Mouse (Mus musculus) E14TG2a.4 (cell line): Measurements from ENCODE around the gene Nfu1.
A peak's percentile ranks its signal among the peaks of the same experiment; 100 is the strongest.

Experiments used
- H3K27me3 ChIP-seq: 2 replicates; pipeline ENCODE4 v1.6.1; 2014; ENCODE audit warnings: low read length, control low read depth; ENCODE audit not compliant: insufficient read depth
- H3K36me3 ChIP-seq: 2 replicates; pipeline ENCODE4 v1.6.1; 2014; ENCODE audit warnings: low read length, control low read depth; ENCODE audit not compliant: insufficient read depth
- H3K4me1 ChIP-seq: replicated peaks from 2 replicates; pipeline ENCODE4 v1.6.1; 2014; ENCODE audit warnings: low read depth, low read length, control low read depth
- H3K4me3 ChIP-seq: replicated peaks from 2 replicates; pipeline ENCODE4 v1.5.1; 2014; ENCODE audit warnings: mild to moderate bottlenecking, low read length
- H3K9me3 ChIP-seq: 2 replicates; pipeline ENCODE4 v1.6.1; 2014; ENCODE audit warnings: low read length, control low read depth
- CTCF ChIP-seq: conservative IDR thresholded peaks from 2 replicates; pipeline ENCODE4 v1.5.1; 2014; ENCODE audit warnings: low read length
- NANOG ChIP-seq: IDR thresholded peaks from 2 replicates; pipeline ENCODE4 v1.6.1; 2014; ENCODE audit warnings: borderline replicate concordance, low read length, mixed read lengths
- POU5F1 ChIP-seq: IDR thresholded peaks from 2 replicates; pipeline ENCODE4 v1.6.1; 2014; ENCODE audit warnings: low read length, borderline replicate concordance

Gene Nfu1

GRCm38 (mm10) chr6:87008887-87009286 lies at the start of gene Nfu1:
Gene Nfu1 (plus strand): TSS chr6:87009236.
- no peaks in the 10 kb centered on the region for H3K9me3 ChIP-seq
- peaks cover 24% of the 10 kb centered on the region for H3K36me3 ChIP-seq
- H3K4me1 ChIP-seq: peaks cover 51% of the 10 kb centered on the region
- H3K4me3 ChIP-seq: peak within 1 kb of the TSS; percentile 99
- TF ChIP-seq POU5F1 (no peak), CTCF (no peak)
- no peaks in the 10 kb centered on the region for H3K27me3 ChIP-seq

- Histone ChIP-seq H3K4me3 (no peak overlapping the region), H3K9me3 (no peaks in the 10 kb centered on the region), H3K4me1 (peaks cover 5% of the 10 kb centered on the region; the same call in 1 of the 2 replicates), H3K27me3 (no peaks in the 10 kb centered on the region), H3K36me3 (peaks cover 84% of the 10 kb centered on the region)
- TF ChIP-seq NANOG: no peak
- no peak for TF ChIP-seq CTCF
- TF ChIP-seq POU5F1: no peak
Measured at GRCm38 (mm10) chr6:86963987-86964685, 44.9 kb upstream of the Nfu1 start.

GRCm38 (mm10) chr6:86967166-86967565 lies 41.9 kb upstream of the Nfu1 start:
- H3K4me3 ChIP-seq: no peak overlapping the region
- TF ChIP-seq POU5F1 (no peak), NANOG (no peak), CTCF (no peak)
- H3K36me3 ChIP-seq: peaks cover 72% of the 10 kb centered on the region

DNA sequence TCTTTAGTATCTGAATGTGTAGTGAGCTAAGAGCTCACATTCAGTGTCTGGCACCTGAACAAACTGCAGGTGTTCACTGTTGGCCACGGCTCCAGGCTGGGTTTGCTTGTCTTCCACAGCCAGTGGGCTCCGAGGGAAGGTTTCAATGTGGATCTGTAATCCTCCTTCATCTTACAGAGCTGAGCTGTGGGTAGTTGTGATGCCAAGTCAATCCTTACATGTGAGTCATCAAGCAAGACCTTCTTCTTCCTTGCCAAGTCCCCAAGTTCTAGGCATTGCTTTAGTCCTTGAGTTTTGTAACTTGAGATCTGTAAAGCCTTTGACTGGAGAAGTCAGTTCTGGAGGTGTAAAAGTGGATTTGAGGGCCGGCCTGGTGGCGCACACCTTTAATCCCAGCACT lies 35.1 kb upstream of the Nfu1 start:
- Histone ChIP-seq H3K4me3 (no peak overlapping the region), H3K27me3 (no peaks in the 10 kb centered on the region), H3K36me3 (peaks cover 26% of the 10 kb centered on the region), H3K4me1 (no peaks in the 10 kb centered on the region), H3K9me3 (no peaks in the 10 kb centered on the region)
- no peak for TF ChIP-seq CTCF

More at GRCm38 (mm10) chr6:86967166-86967565, 41.9 kb upstream of the Nfu1 start:
- Histone ChIP-seq H3K9me3 (no peaks in the 10 kb centered on the region), H3K4me1 (no peaks in the 10 kb centered on the region), H3K27me3 (no peaks in the 10 kb centered on the region)

DNA sequence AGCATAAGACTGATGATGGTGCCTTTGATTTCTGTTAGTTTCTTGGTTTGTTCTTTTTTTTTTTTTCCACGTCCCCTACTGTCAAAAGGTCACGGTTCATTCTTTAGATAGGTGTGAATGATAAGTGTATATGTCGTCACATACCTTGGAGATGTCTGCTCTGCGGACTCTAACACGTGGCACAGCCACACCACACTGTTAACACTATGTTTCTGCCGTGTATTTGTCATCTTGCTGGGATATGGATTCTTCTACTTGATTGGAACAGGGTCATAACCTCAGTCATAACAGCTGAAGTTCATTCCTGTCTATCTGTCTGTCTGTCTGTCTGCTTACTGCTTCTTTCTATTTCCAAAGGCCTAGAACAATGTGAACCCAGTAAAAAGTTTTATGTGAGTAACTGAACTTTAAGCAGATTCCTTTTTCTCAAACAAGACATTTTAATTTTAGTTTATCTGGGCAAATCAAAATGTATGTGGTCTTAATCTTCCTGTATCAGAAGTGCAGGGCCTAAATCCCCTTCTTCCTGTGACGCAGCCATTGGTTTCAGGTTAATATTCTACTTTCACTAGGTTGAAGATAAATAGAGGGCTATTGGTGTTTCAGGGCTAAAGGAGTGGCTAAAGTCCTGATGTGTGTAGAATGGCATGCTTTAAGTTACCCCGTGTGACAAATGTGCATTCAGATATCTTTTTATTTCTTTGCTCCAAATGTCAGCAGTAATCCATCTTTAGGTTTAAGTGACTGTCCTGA lies 30.7 kb upstream of the Nfu1 start:
- Histone ChIP-seq H3K27me3 (no peaks in the 10 kb centered on the region), H3K4me3 (no peak overlapping the region), H3K9me3 (no peaks in the 10 kb centered on the region), H3K4me1 (no peaks in the 10 kb centered on the region), H3K36me3 (peaks cover 6% of the 10 kb centered on the region)
- no peak for TF ChIP-seq CTCF
- no peak for TF ChIP-seq NANOG
- no peak for TF ChIP-seq POU5F1

- H3K9me3 ChIP-seq: no peaks in the 10 kb centered on the region
- TF ChIP-seq NANOG (no peak), CTCF (no peak), POU5F1 (no peak)
- H3K4me3 ChIP-seq: no peak overlapping the region
- H3K27me3 ChIP-seq: no peaks in the 10 kb centered on the region
- peaks cover 3% of the 10 kb centered on the region for H3K36me3 ChIP-seq
- H3K4me1 ChIP-seq: no peaks in the 10 kb centered on the region
Measured at GRCm38 (mm10) chr6:86978909-86979265, 30.1 kb upstream of the Nfu1 start.

DNA sequence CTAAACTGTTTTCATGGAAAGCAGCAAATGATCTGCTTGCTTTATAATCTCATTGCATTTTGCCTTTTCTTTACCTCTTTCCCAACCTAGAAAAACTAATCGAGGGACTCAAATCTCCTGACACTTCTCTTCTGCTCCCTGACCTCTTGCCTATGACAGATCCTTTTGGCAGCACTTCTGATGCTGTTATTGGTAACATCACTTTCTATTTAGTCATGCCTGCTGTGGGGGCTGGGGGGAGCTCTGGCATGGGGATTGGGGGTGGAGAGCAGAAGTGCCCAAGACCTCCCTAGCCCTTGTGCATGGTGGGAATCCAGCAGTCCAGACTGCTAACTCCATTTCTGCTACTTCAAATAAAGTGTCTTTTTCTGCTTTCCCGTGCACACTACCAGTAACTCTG lies 27.8 kb upstream of the Nfu1 start:
- no peaks in the 10 kb centered on the region for H3K27me3 ChIP-seq
- TF ChIP-seq NANOG (no peak), CTCF (no peak), POU5F1 (no peak)
- H3K9me3 ChIP-seq: no peaks in the 10 kb centered on the region
- no peaks in the 10 kb centered on the region for H3K36me3 ChIP-seq
- no peak overlapping the region for H3K4me3 ChIP-seq
- H3K4me1 ChIP-seq: no peaks in the 10 kb centered on the region

GRCm38 (mm10) chr6:86985314-86986106 lies 23.5 kb upstream of the Nfu1 start:
- Histone ChIP-seq H3K27me3 (no peaks in the 10 kb centered on the region), H3K4me3 (no peak overlapping the region), H3K36me3 (no peaks in the 10 kb centered on the region), H3K4me1 (no peaks in the 10 kb centered on the region), H3K9me3 (no peaks in the 10 kb centered on the region)
- TF ChIP-seq POU5F1 (no peak), NANOG (no peak), CTCF (no peak)

- no peak for TF ChIP-seq CTCF
- no peak for TF ChIP-seq POU5F1
- TF ChIP-seq NANOG: no peak
- Histone ChIP-seq H3K4me3 (no peak overlapping the region), H3K27me3 (no peaks in the 10 kb centered on the region), H3K36me3 (no peaks in the 10 kb centered on the region), H3K4me1 (peaks cover 7% of the 10 kb centered on the region), H3K9me3 (no peaks in the 10 kb centered on the region)
Measured at GRCm38 (mm10) chr6:86989576-86989975, 19.5 kb upstream of the Nfu1 start.
